Mouse (Mus musculus) MEL-GATA-1-ER (cell line): ENCODE data around the gene M1ap.
A peak's percentile ranks its signal among the peaks of the same experiment; 100 is the strongest.

Source experiments
- DNase-seq: peaks from one replicate; pipeline ENCODE4 v3.0.0-alpha.2; 2012; ENCODE audit warnings: low read depth; ENCODE audit errors: extremely low read depth

Gene M1ap

DNA sequence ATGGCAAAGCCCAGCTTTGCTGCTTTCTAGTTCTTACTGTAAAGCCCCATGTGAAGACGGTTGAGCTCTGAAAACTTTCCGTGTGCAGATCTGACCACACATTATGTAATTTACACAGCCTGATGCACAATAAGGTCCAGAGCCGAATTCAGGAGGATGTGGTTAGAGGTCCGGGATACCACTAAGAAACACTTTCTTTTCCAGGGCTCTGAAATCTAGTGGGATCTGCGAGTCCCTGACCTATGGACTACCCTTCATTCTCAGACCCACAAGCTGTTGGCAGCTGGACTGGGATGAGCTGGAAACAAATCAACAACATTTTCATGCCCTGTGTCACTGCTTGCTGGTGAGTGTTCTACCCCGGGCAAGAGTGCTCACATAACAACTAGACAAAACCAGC, 59.4 kb downstream of the M1ap start:
- no peak for DNase-seq

DNA sequence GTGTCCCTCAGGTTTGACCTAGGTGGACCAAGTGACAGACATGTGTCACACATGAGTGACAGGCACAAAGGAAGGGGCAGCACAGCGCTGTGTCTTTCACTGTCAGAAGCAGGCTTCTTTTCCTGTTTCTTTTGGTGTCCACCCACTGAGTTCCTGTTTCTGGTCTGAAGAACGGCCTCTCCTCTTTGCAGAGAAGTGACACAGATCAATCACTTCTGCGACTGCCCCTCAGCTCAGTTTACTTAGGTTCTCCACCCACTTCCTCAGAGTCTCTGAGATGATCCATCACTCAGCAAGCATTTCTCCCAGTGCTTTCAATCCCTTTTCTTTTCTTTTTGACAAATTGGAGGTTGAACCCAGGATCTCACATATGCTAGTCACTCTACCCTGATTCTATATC, 62.0 kb downstream of the M1ap start:
- no peak for DNase-seq

DNA sequence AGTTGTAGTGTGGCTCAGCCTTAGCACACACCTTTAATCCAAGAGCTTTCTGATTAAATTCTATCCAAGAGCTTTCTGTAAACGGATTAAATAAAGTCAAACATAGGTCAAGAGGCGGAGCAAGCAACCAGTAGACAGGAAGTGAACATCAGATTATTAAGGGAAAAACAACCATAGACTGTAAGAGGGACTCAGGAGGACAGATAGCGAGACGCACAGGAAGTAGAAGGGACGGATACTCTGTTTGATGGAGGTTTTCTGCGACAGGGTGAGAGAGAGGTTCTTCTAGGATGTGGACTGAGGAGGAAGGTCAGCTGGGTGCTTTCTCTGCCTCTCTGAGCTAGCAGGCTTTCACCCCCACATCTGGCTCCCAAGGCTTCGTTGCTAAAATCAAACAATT, 63.3 kb downstream of the M1ap start:
- DNase-seq: peak; percentile 79

DNA sequence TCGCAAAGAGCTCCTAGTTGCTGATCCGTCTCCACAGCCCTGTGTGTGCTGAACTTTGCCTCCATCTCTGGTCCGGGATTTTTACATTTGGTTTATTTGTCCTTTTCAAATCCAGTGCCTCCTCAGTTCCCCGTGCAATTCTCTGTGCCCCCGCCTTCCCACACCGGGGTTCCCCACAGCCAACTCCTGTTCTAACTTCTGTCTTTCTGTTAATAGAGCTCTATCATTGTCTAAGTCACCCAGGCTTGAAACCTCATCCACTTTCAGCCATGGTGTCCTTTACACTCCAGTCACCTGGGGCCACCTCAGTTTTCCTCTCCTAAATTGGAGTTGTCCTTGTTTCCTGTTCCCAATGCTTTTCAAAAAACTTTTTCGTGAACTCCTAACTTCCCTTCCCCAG, 64.6 kb downstream of the M1ap start:
- DNase-seq: no peak

DNA sequence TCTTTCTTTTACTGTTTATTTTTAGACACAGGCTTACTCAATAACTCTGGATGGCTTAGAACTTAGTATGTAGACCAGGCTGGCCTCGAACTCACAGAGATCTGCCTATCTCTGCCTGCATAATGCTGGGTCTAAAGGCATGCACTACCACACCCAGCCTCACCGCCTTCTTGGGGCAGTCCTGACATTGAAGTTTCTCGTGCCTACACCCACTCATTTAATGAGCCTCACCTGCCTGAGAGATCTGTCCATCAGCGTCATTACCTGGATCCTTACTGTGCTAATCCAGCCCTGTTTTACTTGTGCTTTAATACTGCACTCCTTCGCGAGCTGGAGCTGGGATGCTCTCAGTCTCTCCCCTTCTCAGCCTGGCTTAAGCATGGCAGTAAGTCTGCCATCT, 65.1 kb downstream of the M1ap start:
- no peak for DNase-seq

DNA sequence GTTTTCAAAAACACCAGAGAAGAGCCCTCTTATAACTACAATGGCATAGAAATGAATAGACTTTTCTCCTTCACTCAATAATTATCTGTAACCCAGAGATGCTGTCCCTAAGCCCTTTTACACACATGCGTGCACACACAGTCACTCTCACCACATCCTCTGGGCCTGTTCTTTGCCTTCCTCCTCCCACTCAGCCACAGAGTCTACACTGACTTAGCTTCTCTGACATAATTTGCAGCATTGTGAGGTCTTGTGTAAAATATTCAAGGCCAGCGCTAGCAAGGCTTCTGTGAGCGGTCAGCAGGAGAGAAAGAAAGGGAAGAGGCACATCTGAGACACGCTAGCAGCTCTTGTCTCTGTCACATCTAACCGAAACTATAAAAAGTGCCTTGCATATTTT, 66.7 kb downstream of the M1ap start:
- DNase-seq: no peak

DNA sequence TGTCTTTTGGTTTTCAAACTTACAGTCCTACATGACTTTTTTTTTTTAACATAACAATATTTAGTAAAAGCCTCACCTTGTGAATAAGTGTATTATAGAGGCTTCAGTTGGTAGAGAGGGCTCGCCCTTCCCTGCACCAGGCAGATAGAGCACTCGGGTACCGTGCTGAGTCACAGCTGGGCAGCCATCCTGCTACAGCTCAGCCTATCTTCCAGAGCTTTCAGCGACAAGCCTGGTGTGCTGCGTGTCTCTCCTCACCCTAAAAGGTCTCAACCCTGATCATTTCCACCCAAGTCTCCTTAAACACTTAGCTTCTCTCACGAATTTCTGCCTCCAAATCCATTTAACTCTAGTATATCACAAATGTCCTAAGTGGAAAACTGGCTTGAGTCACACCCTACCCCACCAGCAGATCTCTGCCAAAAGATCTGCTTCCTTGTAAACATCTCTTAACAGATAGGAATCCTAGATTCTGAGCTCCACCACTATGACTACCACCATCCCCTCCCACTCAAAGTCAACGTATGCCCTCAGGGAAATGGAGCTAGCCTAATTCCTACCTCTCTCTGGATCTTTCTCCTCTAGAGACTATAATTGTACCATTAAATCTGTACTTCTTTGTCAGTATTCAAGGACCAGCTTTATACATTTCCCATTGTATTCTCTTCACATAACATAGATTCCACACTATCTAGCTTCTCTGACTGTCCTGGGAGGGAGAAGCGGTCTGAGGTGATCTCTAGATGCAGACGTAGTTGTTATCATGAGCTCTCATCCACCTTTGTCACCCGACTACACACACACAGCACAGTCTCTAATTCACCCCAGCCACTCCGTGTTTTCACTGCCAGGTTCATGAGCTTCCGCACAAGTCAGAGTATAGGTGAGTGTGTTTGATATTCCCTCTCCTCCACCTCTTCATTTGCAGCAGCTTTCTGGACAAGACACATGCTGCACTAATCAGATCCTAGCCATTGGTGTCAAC, 68.1 kb downstream of the M1ap start:
- no peak for DNase-seq

DNA sequence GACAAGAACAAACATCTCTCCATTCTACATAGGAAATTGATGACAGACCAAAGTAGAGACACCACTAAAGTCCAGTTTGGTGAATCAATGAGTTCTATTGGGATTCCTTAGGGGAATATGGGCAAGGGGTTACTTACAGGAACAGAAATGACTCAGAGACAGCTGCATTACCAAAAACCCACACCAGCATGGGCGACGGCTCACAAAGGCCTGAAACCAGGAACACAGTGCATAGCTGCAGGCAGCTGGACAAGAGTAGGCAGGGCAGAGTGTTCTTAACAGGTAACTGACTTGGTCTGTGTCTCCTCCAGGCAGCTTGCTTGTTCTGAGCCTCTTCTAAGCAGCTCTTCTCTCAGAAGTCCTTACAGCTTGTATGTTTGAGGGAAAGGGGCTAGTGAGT, 69.0 kb downstream of the M1ap start:
- no peak for DNase-seq

DNA sequence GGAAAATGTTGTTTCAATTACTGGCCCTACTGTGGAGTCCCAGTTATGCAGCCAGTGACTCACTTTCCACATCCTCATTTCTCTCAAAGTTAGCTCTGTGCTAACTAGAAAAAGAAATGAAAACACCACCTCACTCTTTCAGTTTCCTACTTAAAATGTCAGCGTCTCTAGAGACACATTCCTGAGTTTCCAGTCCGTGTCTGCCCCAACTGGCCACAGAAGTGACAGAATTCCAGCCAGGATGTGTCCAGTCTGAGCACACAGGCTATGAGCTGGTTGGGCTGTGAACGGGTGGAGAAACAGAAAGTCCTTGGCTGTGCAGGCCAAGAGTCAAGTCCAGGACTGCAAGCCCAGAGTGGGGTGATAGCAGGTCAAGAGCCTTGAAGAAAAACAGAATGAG, 70.5 kb downstream of the M1ap start:
- no peak for DNase-seq

DNA sequence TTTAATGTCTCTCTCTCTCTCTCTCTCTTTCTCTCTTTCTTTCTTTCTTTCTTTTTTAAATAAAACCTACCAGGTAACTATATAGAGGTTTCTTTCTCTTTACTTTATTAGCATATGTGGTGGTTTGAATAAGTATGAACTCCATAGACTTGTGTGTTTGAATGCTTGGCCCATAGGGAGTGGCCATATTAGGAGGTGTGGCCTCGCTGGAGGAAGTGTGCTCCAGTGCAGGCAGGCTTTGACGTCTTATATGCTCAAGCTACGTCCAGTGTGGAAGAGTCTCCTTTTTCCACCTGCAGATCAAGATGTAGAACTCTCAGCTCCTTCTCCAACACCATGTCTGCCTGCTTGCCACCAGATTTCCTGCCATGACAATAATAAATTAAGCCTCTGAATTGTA, 72.3 kb downstream of the M1ap start:
- no peak for DNase-seq

DNA sequence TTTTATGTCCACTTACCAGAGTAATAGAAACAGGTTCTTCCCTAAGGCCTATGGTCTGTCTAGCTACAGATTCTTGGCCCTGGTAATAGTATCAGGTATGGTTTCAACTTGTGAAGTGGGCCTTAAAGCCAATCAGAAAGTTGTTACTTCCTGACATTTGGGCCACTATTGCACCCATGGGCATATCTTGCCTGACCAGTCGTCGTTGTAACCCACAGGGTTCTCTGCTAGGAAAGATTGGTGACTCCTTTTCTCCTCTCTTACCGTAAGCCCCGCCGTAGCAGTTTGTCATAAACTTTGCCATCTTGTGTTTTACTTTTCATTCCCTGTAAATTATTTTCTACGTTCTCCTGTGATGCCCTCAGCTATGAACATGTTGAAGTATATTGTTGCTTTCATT, 73.4 kb downstream of the M1ap start:
- no peak for DNase-seq

DNA sequence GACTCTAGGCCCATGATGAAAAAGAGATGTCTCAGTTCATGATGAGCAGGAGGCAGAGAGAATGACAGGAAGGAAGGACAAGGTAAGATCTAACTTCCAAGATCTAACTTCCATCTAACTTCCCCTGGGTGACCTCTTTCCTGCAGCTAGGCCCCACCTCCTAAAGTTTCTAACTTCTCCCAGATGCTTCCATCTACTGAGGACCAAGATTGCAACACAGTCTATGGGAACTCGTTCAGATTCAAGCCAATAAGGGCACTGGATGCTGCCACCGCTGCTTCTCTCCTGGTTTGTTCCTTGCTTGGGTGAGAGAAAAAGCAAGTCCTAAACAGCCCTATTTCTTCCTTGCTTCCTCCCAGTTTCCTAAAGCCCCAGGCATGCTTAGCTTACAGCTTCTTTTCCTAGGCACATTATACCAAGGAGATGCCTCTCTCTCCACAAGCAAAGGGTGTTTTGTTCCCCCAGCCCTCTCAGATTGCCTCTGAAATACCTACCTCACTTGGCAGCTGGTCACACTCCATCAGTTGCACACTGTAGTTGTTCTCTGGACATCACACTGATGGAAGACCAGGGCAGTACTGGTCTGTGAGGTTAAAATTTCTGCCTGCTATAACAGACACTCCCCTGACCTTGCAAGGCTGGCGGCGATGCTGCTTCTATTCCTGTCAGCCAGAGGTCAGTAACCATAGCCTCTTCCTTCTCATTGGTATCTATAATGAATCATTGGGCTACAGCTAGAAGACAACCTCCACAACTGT, 74.3 kb downstream of the M1ap start:
- DNase-seq: no peak

DNA sequence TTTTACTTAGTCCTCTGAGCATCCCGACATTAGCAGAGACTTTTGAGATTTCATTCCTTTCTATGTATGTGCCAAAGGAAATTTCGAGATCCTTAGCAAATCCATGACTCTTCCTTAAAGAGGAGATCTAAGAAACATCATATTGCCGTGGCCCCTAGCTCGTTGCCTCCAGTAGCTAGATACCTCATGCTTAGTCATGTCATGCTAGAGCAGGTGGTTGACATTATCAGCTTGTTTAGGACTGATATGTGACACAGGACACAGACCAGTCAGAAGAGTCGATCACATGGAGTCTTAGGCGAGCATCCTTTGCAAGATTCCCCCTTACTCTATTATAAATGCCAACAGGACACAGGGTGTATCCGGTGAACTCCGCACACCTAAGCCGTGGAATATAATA, 76.3 kb downstream of the M1ap start:
- no peak for DNase-seq

DNA sequence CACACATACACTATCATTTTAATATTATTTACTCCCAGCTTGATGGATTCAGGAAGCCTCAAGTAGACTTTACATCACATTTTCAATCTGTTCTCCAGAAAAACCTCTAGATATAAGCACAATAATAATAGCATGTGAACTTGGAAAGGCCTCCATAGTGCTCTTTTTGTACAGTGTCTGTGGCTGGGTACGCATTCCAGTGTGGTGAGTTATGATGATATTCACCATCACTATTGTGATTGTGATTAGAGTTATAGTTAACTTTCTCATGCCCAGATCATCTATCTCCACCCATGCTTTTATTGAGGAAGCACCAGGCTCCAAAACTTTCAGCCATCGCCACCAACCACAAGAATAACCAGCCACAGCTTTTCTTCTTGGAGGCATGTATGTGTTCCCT, 77.1 kb downstream of the M1ap start:
- no peak for DNase-seq

DNA sequence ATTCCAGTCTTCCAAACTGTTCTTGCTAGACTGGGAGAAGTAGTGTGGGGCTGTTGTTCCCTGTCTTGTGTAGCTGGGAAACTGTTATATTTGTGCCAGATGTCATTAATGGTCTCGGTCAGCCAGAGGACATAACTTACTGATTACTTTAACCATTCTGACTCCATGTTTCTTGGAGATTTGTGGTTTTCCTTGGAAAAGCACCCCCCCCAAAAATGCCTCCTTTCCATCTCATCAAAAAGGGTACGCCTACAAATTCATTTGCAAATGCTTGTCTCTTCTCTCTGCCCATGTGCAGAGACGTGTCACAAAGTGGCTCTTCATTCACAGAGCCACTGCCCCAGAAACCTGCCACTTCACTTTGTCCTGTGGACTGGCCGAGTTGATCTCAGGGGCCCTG, 77.7 kb downstream of the M1ap start:
- DNase-seq: no peak

DNA sequence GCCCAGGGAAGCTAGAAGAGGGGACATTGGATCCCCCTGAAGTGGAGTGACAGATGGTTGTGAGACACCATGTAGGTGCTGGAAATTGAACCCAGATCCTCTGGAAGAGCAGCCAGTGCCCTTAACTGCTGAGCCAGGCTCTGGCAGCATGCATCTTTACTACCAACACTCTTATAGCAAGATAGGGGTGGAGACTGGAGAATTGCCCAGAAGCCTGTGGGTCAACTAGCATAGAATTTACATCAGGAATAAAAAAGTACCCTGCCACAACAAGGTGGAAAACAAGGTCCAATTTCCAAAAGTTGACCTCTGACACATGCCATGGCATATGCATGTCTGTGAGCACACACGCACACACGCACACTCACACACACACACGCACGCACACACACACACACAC, 78.5 kb downstream of the M1ap start:
- DNase-seq: no peak

DNA sequence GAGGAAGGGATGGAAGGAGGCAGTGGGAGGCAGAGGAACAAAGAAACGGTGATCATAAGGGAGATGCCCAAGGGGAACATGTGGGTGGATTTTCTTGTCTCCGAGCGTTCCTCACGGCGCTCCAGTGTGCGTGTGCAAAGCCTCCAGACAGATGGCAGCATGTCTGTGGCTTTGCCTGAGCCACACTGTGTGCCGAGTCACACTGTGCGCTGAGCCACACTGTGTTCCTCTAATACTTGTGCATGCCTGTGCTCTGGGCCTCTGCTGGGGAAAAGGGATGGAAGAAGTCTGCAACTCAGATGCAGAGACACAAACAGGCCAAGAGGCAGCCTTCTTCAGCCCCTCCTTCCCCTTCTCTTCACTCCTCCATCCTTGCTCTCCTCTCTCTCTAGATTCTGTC, 80.6 kb downstream of the M1ap start:
- no peak for DNase-seq

DNA sequence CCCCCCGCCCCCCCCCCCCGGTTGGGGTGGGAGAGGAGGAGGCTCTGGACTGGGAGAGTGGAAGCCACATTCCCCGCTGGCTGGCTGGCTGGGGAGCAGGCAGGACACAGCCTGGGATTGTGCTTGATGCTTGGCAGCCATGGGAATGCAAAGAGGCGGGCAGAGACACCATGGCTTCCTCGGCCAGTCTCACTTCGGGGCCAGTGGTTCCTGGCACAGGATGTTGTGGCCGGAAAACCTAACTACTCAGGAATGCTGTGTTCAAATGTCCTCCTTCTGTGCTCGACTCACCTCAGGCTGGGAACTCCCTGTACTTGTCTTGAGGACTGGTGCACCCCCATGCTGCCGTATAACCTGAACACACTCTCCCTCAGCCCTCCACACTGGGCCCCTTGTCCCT, 81.0 kb downstream of the M1ap start:
- DNase-seq: no peak

DNA sequence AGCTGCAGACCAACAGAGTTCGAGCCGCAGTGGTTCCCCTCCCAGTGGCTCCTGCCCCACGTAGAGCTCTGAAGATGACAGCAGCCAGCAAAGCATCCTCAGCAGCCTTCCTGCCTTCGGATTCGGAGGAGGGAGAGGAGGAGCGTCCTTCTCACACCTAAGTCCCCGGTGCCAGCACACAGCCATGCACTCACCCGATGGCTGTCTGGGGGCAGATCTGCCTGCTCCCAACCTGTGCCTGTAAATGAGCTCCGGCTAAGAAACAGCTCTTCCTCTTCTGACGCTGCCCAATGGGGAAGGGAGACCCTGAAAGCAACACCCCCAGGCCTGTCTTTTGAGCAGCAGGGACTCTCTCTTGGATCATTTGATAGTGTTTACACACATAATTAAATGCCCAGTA, 83.1 kb downstream of the M1ap start:
- no peak for DNase-seq

DNA sequence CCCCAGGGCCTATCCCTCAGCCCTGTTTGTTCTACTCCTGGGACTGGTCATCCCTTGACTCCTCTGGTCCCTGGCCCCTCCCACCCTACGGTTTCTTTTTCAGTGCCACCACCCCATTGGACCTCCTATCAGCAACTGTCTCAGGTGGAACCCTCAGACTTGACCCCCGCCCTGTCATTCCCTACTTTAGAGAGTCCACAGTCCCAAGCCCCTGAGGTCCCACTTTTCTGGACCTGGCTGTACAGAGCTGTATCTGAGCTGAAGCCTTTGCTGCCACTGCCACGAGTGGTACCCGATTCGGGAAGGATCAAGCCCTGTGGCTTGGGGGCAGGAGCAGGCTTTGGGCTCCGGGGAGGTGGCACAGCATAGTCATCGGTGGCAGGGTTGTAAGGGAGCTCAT, 84.4 kb downstream of the M1ap start:
- DNase-seq: no peak

DNA sequence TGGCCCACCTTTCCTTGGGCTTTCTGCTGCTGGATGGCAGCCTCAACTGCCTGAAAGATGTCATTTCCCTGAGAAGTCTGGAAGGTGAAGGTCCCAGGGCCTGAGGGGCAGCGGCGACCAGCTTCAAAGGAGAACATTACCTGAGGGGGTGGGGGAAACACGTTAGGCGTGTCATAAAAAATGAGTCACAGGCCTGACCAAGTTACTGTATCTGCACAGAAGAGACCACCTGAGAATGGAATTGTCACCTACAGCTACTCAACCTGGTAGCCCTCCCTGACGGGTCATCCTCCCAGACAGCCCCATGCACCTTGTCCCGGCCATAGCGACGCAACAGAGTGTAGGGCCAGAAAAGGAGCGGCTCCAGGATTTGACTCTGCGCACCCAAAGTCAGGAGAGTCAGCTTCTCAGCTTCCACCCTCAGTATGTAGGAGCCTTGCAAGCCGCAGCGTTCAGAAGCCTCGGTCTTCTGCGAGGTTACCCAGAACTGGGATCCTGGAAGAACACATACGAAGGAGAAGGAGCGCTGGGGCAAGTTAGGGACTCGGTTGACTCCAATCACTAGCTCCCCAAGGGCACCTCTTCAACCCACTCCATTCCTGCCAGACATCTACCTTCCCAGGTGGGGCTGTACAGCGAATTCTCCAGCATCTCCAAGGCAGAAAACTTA, 85.4 kb downstream of the M1ap start:
- DNase-seq: no peak

DNA sequence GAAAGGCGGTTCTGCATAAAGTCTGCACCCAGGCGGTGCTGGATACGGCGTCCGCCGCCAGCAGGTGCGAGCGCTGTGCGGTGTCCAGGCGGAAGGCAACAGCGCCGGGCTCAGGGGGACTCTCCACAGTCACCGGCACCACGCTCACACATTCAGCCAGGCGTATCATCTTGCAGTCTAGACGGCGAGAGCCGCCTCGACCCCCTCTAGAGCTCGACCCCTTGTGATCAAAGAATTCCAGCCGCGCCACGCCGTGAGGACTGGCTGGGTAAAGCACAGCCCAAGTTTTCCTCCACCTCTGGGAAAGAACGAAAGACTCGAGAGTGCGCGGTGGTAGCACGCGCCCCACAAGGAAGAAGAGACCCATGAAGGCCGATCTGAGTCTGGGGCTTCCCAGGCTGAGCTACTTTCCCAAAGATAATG, 86.1 kb downstream of the M1ap start:
- DNase-seq: no peak
